Mouse (Mus musculus): ENCODE data around the gene Mepe.

GRCm38 (mm10) chr5:104342881-104343280, 17.8 kb downstream of the Mepe start:
- TF ChIP-seq POLR2A (IDR thresholded peaks at IDR 0.05; ENCODE audit: extremely low read depth, insufficient read depth, low read length) (no peak), CTCF (IDR thresholded peaks at IDR 0.05; ENCODE audit: low read depth, low read length) (peak; percentile 74)
